Mouse (Mus musculus) intestine, embryonic 16.5 days (tissue): ENCODE measurements around the gene Paqr9. TPM values are rescaled to one million over a fixed set of nuclear protein-coding genes. Genes with fewer than 3 reads are reported as not detected.
A peak's percentile ranks its signal among the peaks of the same experiment; 100 is the strongest.

ENCODE experiments used
- ATAC-seq: fragments of 200-750 bp; cut with Nextera tagmentation; 2 replicates; pipeline ENCODE4 v1.8.0; 2017; ENCODE audit warnings: moderate TSS enrichment, moderate library complexity
- H3K27ac ChIP-seq: fragments of 300-500 bp; sonication (generic); 2 replicates; pipeline ENCODE4 v1.5.1; 2014; ENCODE audit warnings: mild to moderate bottlenecking, low read length
- H3K27me3 ChIP-seq: fragments of 300-500 bp; sonication (generic); replicated peaks from 2 replicates; pipeline ENCODE4 v1.6.1; 2014; ENCODE audit warnings: low read length, control low read depth, mixed read lengths; ENCODE audit not compliant: control insufficient read depth, insufficient read depth
- H3K36me3 ChIP-seq: fragments of 300-500 bp; sonication (generic); 2 replicates; pipeline ENCODE4 v1.6.1; 2014; ENCODE audit warnings: low read length, control low read depth; ENCODE audit not compliant: control insufficient read depth, insufficient read depth
- H3K4me1 ChIP-seq: fragments of 300-500 bp; sonication (generic); 2 replicates; pipeline ENCODE4 v1.6.1; 2014; ENCODE audit warnings: low read length, control low read depth, mixed read lengths; ENCODE audit not compliant: control insufficient read depth, insufficient read depth
- H3K4me2 ChIP-seq: fragments of 300-500 bp; sonication (generic); 2 replicates; pipeline ENCODE4 v1.6.1; 2014; ENCODE audit warnings: low read depth, low read length, control low read depth
- H3K4me3 ChIP-seq: fragments of 300-500 bp; sonication (generic); 2 replicates; pipeline ENCODE4 v1.5.1; 2014; ENCODE audit warnings: mild to moderate bottlenecking, low read length
- H3K9ac ChIP-seq: fragments of 300-500 bp; sonication (generic); 2 replicates; pipeline ENCODE4 v1.6.1; 2014; ENCODE audit warnings: low read depth, low read length
- H3K9me3 ChIP-seq: fragments of 300-500 bp; sonication (generic); 2 replicates; pipeline ENCODE4 v1.6.1; 2016; ENCODE audit warnings: low read length, control low read depth; ENCODE audit not compliant: control insufficient read depth
- WGBS: fragments of 180-500 bp; shearing (Covaris S2); extraction: QIAGEN DNeasy Blood & Tissue Kit; methylation state at CpG from one replicate; pipeline ENCODE4 v1.1.7; 2014; 5-methylcytosine and 5-hydroxymethylcytosine counted together
- polyA plus RNA-seq: library from polyadenylated mRNA; unstranded; fragments of >200 nt; fragmentation: Nextera tagmentation; extraction: Ambion mirVana; gene quantifications from 2 replicates; pipeline ENCODE4 v1.2.1, GENCODE M21; 2015

Gene Paqr9
- polyA plus RNA-seq, 1 experiment from 2014 or later, result 0.67 TPM

DNA sequence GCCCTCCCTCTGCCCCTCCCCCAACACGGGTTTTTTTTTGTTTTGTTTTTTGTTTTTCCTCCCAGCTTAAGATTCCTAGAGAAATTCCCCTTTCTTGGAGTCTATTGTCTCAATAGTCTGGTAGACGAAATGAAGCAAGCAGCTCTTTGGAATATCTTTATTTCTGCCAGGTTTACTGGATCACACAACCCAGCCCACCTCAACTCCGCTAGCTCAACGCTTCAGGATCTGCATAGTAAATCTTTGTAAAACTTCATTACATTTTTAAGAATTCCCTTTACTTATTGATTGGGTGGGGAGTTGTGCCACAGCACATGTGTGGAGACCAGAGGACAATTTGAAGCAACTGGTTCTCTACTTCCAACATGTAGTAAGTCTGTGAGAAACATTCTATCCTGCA, 11.1 kb downstream of the Paqr9 start:
- no peak overlapping the region for H3K4me2 ChIP-seq
- H3K4me3 ChIP-seq, result no peak overlapping the region
- H3K27me3 ChIP-seq, result no peaks in the 10 kb centered on the region
- 84% methylated on average over 4 of the region's 4 CpGs for WGBS
- no peak overlapping the region for H3K9ac ChIP-seq
- no peak overlapping the region for H3K27ac ChIP-seq
- ATAC-seq, result no peak
- H3K9me3 ChIP-seq, result no peaks in the 10 kb centered on the region
- H3K4me1 ChIP-seq, result no peaks in the 10 kb centered on the region
- no peaks in the 10 kb centered on the region for H3K36me3 ChIP-seq

DNA sequence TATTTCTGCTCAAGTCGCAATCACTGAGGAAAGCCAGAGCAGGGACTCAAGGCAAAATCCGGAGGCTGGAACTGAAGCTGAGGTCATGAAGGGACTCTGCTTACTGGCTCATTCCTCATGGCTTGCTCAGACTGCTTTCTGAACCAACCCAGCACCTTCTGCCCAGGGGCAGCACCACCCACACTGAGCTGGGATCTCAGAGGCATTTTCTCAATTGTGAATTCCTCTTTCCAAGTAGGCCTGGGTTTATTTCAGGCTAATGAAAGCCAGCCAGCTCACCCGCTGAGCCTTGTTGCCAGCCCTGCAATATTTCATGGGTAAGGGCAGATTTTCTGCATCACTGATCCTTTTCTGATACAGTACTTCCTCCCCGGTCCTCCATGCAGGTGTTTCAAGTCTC, 12.0 kb downstream of the Paqr9 start:
- no peak overlapping the region for H3K4me3 ChIP-seq
- no peak overlapping the region for H3K9ac ChIP-seq
- no peak for ATAC-seq
- H3K27ac ChIP-seq, result no peak overlapping the region
- no peaks in the 10 kb centered on the region for H3K4me1 ChIP-seq
- H3K9me3 ChIP-seq, result no peaks in the 10 kb centered on the region
- no peaks in the 10 kb centered on the region for H3K36me3 ChIP-seq
- no peaks in the 10 kb centered on the region for H3K27me3 ChIP-seq
- no peak overlapping the region for H3K4me2 ChIP-seq
- WGBS, result 75% methylated on average over 4 of the region's 4 CpGs

DNA sequence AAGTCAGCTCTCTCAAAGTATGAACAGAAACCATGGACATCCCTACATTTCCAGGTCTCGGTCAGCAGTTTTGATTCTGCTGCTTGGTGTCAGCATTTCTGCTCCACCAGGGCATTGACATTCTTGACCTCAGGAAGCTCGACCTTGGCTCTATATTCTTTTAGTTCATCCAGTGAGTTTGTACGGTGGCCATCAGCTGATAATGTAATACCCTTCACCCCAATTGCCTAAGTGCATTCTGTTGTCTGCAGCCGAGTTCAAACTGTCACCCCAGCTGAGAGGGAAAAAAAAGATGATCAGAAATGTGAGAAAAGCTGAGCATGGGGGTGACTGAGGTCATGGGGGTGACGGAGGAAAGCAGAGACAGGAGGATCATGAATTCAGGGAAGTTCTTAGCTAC, 13.1 kb downstream of the Paqr9 start:
- Histone ChIP-seq H3K4me3 (no peak overlapping the region), H3K9me3 (no peaks in the 10 kb centered on the region), H3K4me2 (no peak overlapping the region), H3K27me3 (no peaks in the 10 kb centered on the region), H3K4me1 (no peaks in the 10 kb centered on the region), H3K27ac (no peak overlapping the region), H3K36me3 (no peaks in the 10 kb centered on the region), H3K9ac (no peak overlapping the region)
- ATAC-seq, result no peak
- WGBS, result 65% methylated on average over 5 of the region's 5 CpGs

DNA sequence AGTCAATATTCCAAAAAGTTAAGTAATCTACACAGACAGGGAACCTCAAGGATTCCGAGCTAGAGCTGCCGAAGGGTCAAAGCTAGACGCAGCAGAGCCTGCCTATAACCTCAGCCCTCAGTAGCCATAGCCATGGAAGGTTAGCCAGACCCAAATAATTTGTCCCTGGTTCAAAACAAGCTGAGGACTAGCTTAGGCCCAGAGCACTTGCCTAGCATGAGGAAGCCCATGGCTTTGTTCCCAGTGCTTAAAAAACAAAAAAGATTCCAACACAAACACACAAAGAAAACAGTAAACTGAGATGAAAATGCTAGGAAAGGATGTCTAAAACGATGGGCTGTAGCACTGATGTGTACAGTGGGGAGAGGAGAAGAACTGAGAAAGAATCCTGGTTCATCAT, 14.7 kb downstream of the Paqr9 start:
- Histone ChIP-seq H3K4me3 (no peak overlapping the region), H3K27me3 (no peaks in the 10 kb centered on the region), H3K9ac (no peak overlapping the region), H3K4me2 (no peak overlapping the region), H3K27ac (no peak overlapping the region), H3K9me3 (no peaks in the 10 kb centered on the region), H3K4me1 (no peaks in the 10 kb centered on the region), H3K36me3 (no peaks in the 10 kb centered on the region)
- no peak for ATAC-seq
- WGBS, result 80% methylated on average over 4 of the region's 4 CpGs

DNA sequence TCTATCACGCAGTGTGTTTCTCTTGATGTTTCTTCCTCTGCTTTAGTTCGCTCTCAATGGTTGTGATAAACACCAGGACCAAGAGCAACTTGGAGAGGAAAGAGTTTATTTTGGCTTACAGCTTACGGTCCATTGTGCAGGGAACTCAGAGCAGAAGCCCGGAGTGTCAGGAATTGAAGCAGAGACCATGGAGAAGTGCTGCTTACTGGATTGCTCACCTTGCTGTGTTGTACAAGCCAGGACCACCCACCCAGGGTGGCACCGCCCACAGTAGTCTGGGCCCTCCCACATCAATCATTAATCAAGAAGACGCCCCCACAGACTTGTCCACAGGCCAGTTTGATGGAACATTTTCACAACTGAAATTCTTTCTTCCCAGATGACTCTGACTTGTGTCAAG, 18.0 kb downstream of the Paqr9 start:
- Histone ChIP-seq H3K36me3 (no peaks in the 10 kb centered on the region), H3K4me1 (0 out of 2 replicates have a peak, but pooled peaks cover 3% of the 10 kb centered on the region), H3K27ac (no peak overlapping the region), H3K4me3 (no peak overlapping the region), H3K9me3 (no peaks in the 10 kb centered on the region), H3K4me2 (no peak overlapping the region), H3K27me3 (0 out of 2 replicates have a peak, but pooled peaks cover 4% of the 10 kb centered on the region), H3K9ac (no peak overlapping the region)
- 78% methylated on average over 6 of the region's 6 CpGs for WGBS
- ATAC-seq, result no peak

DNA sequence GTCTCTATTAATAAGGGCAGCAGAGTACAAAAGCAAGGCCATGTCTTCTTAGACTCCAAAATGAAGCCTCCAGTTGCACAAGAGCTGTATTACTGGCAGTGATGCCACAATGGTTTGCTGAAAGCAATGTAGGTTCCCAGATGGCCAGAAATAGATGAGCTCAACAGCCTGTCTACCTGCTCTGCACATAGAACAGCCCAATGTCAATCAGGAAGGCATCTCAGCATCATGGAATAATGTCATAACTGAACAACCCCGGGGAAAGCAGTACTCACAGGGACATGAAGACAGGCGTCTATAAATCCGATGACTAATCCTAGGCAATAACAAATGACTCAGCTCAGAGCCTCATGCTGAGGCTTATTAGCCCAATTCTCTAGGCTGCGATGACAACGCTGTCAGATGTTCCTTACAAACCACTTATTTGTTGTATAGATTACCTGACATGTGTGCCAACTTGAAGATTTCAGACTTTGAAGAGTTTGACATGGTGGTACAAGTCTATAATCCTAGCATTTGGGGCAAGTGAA, 19.0 kb downstream of the Paqr9 start:
- 81% methylated on average over 5 of the region's 5 CpGs for WGBS
- no peak for ATAC-seq

DNA sequence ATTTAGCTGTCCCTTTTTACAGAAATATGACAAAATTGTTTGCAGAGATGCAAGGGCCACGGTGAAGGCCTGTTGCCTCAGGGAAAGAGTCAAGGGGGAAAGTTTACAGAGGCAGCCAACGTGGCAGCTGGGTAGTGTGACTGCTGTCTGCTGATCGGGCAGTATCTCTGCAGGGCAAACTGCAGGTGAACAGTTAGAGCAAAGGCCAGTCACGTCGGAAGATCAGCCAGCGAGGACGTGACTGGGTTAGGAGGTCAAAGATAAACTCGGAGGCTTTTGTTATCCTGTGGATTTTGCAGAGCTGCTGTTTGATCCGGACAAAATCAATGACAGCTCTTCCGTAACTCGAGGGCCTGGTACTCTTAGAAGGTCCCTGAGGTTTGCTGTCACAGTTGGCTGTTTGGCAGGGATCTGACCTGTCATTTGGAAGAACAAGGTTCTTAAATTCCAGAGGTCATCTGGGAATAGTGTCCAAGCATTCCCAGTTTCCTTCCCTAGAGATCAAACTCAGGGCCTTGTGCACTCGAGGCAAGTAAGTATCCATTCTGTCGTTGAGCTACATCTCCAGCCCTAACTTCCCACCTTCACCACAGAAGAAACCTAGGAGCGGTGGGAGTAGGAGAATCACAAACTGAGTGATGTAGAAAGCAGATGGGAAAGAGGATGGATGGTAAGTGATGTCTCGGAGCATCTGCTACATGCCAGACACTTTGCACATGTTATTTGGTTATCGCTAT, 21.7 kb downstream of the Paqr9 start:
- Histone ChIP-seq H3K27ac (no peak overlapping the region), H3K4me2 (no peak overlapping the region), H3K27me3 (0 out of 2 replicates have a peak, but pooled peaks cover 4% of the 10 kb centered on the region), H3K9me3 (no peaks in the 10 kb centered on the region), H3K36me3 (no peaks in the 10 kb centered on the region), H3K4me3 (no peak overlapping the region), H3K4me1 (0 out of 2 replicates have a peak, but pooled peaks cover 3% of the 10 kb centered on the region), H3K9ac (no peak overlapping the region)
- ATAC-seq, result peak; percentile 89
- WGBS, result 48% methylated on average over 16 of the region's 16 CpGs

More for the DNA sequence above, 19.0 kb downstream of the Paqr9 start:
- Histone ChIP-seq H3K27ac (no peak overlapping the region), H3K27me3 (0 out of 2 replicates have a peak, but pooled peaks cover 4% of the 10 kb centered on the region), H3K36me3 (no peaks in the 10 kb centered on the region), H3K4me1 (0 out of 2 replicates have a peak, but pooled peaks cover 3% of the 10 kb centered on the region), H3K9ac (no peak overlapping the region), H3K9me3 (no peaks in the 10 kb centered on the region), H3K4me2 (no peak overlapping the region), H3K4me3 (no peak overlapping the region)

DNA sequence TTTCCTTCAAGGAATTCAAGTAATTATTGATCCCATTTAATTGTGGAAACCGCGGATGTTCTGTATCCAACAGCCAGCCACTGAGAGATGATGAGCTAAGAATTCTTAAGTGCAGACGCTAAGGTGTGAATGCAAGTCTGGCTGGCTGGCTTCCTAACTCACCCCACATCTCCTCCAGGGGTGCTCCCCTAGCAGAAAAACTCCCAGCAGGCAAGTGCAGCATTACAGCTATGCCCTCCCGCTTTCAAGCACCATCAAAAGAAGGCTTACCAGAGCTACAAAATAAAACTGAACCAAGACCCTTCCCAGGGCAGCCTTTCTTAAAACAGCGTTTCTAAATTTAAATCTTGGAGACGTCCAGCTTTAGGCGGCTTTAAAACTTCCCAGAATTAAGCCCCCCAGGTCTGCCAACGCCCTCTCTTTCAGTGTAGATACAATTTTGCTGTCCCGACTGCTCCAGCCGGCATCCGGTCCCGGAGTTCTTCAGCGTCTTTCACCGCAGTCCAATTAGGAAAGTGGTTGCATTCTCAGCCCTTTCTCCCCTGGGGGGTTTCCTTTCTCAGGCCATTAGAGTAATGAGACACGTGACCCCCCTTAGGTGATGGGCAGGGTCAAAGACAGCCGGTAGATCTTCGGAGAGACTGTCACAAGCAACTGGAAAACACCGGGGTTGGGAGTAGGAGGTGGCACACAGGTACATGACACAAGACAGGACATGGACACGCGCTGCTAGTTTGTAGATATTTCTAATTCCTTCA, 22.5 kb downstream of the Paqr9 start:
- WGBS, result 17% methylated on average over 20 of the region's 20 CpGs
- 0 out of 2 replicates have a peak, but pooled peaks cover 4% of the 10 kb centered on the region for H3K27me3 ChIP-seq
- peak overlapping the region; percentile 17 for H3K4me3 ChIP-seq
- H3K4me2 ChIP-seq, result peak overlapping the region; percentile 28; the same call in 1 of the 2 replicates
- H3K4me1 ChIP-seq, result 0 out of 2 replicates have a peak, but pooled peaks cover 3% of the 10 kb centered on the region
- no peaks in the 10 kb centered on the region for H3K9me3 ChIP-seq
- H3K9ac ChIP-seq, result no peak overlapping the region
- no peak overlapping the region for H3K27ac ChIP-seq
- ATAC-seq, result no peak
- H3K36me3 ChIP-seq, result no peaks in the 10 kb centered on the region

DNA sequence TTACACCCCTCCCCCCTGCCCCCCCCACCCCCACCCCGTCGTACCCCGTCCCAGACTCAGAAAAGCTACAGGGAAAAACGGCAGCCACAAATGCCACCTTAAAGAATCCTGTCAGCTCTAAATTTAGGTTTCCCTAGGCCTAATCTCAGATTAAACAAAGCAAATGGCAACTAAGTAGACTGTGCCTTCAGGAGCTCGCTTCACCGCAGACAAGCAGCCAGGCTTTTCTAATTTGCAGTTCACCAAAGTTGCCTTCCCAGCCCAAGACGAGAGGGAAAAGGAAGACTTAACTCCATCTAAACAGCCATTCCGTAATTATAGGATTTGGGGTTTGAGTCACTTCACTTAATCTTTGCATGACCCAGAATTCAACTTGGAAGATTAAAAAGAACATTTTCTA, 23.1 kb downstream of the Paqr9 start:
- no peak overlapping the region for H3K4me3 ChIP-seq
- H3K4me1 ChIP-seq, result 0 out of 2 replicates have a peak, but pooled peaks cover 3% of the 10 kb centered on the region
- H3K4me2 ChIP-seq, result no peak overlapping the region
- H3K36me3 ChIP-seq, result no peaks in the 10 kb centered on the region
- no peak for ATAC-seq
- no peaks in the 10 kb centered on the region for H3K9me3 ChIP-seq
- no peak overlapping the region for H3K27ac ChIP-seq
- H3K9ac ChIP-seq, result no peak overlapping the region
- WGBS, result 21% methylated on average over 8 of the region's 8 CpGs
- H3K27me3 ChIP-seq, result 0 out of 2 replicates have a peak, but pooled peaks cover 4% of the 10 kb centered on the region
